Mouse (Mus musculus) liver, embryonic 16.5 days (tissue): ENCODE data around the gene Aff1. TPM values are rescaled to one million over a fixed set of nuclear protein-coding genes. Genes with fewer than 3 reads are reported as not detected.

Source experiments
- ATAC-seq: fragments of 200-750 bp; cut with Nextera tagmentation; 2 replicates; pipeline ENCODE4 v1.8.0; 2017; ENCODE audit warnings: low read depth, mild to moderate bottlenecking, moderate number of reproducible peaks, moderate library complexity
- H3K27ac ChIP-seq: fragments of 300-500 bp; sonication (generic); 2 replicates; pipeline ENCODE4 v1.5.1; 2014; ENCODE audit warnings: mild to moderate bottlenecking, low read length
- H3K27me3 ChIP-seq: fragments of 300-500 bp; sonication (generic); 2 replicates; pipeline ENCODE4 v1.6.1; 2014; ENCODE audit warnings: low read depth, low read length, mixed read lengths; ENCODE audit not compliant: control insufficient read depth, insufficient read depth
- H3K36me3 ChIP-seq: fragments of 300-500 bp; sonication (generic); 2 replicates; pipeline ENCODE4 v1.6.1; 2014; ENCODE audit warnings: mild to moderate bottlenecking; ENCODE audit not compliant: control insufficient read depth, insufficient read depth
- H3K4me1 ChIP-seq: fragments of 300-500 bp; sonication (generic); 2 replicates; pipeline ENCODE4 v1.6.1; 2014; ENCODE audit warnings: low read depth, low read length, mixed read lengths; ENCODE audit not compliant: control insufficient read depth
- H3K4me2 ChIP-seq: fragments of 300-500 bp; sonication (generic); 2 replicates; pipeline ENCODE4 v1.6.1; 2014; ENCODE audit warnings: low read depth, low read length, mixed read lengths
- H3K4me3 ChIP-seq: fragments of 300-500 bp; sonication (generic); 2 replicates; pipeline ENCODE4 v1.5.1; 2014; ENCODE audit warnings: low read depth, mild to moderate bottlenecking, low read length
- H3K9ac ChIP-seq: fragments of 300-500 bp; sonication (generic); 2 replicates; pipeline ENCODE4 v1.6.1; 2014; ENCODE audit warnings: low read depth, low read length
- H3K9me3 ChIP-seq: fragments of 300-500 bp; sonication (generic); replicated peaks from 2 replicates; pipeline ENCODE4 v1.6.1; 2016; ENCODE audit warnings: low read length; ENCODE audit not compliant: control insufficient read depth
- WGBS: fragments of 180-500 bp; shearing (Covaris S2); extraction: QIAGEN DNeasy Blood & Tissue Kit; methylation state at CpG from one replicate; pipeline ENCODE4 v1.1.7; 2014; ENCODE audit not compliant: insufficient replicate concordance; 5-methylcytosine and 5-hydroxymethylcytosine counted together
- polyA plus RNA-seq: library from polyadenylated mRNA; unstranded; fragments of >200 nt; fragmentation: Nextera tagmentation; extraction: Ambion mirVana; gene quantifications from 2 replicates; pipeline ENCODE4 v1.2.1, GENCODE M21; 2015

The Aff1 gene
- polyA plus RNA-seq, 1 experiment from 2014 or later = 17.7 TPM

GRCm38 (mm10) chr5:103783086-103783668 is 91.0 kb downstream of the Aff1 start:
- no peak overlapping the region for H3K27ac ChIP-seq
- WGBS = 84% methylated on average over 11 of the region's 11 CpGs
- H3K27me3 ChIP-seq = no peaks in the 10 kb centered on the region
- no peaks in the 10 kb centered on the region for H3K9me3 ChIP-seq
- no peak overlapping the region for H3K4me2 ChIP-seq
- ATAC-seq = no peak
- no peak overlapping the region for H3K4me3 ChIP-seq
- H3K9ac ChIP-seq = no peak overlapping the region
- H3K4me1 ChIP-seq = peaks cover 39% of the 10 kb centered on the region
- H3K36me3 ChIP-seq = peaks cover 49% of the 10 kb centered on the region

GRCm38 (mm10) chr5:103786096-103786495 is 93.9 kb downstream of the Aff1 start:
- H3K36me3 ChIP-seq = peaks cover 54% of the 10 kb centered on the region
- H3K4me2 ChIP-seq = no peak overlapping the region
- H3K9me3 ChIP-seq = no peaks in the 10 kb centered on the region
- no peak overlapping the region for H3K27ac ChIP-seq
- ATAC-seq = no peak
- H3K9ac ChIP-seq = no peak overlapping the region
- no peaks in the 10 kb centered on the region for H3K27me3 ChIP-seq
- WGBS = 78% methylated on average over 10 of the region's 10 CpGs
- H3K4me1 ChIP-seq = peaks cover 14% of the 10 kb centered on the region
- H3K4me3 ChIP-seq = no peak overlapping the region

GRCm38 (mm10) chr5:103788476-103788875 is 96.3 kb downstream of the Aff1 start:
- Histone ChIP-seq H3K36me3 (peaks cover 59% of the 10 kb centered on the region), H3K4me2 (no peak overlapping the region), H3K4me1 (peaks cover 3% of the 10 kb centered on the region), H3K27ac (no peak overlapping the region), H3K9ac (no peak overlapping the region), H3K4me3 (no peak overlapping the region), H3K9me3 (no peaks in the 10 kb centered on the region), H3K27me3 (no peaks in the 10 kb centered on the region)
- 60% methylated on average over 6 of the region's 6 CpGs for WGBS
- peak; percentile 54 for ATAC-seq

- Histone ChIP-seq H3K4me2 (no peak overlapping the region), H3K9me3 (no peaks in the 10 kb centered on the region), H3K9ac (no peak overlapping the region), H3K36me3 (peaks cover 59% of the 10 kb centered on the region), H3K4me1 (peaks cover 3% of the 10 kb centered on the region), H3K27me3 (no peaks in the 10 kb centered on the region), H3K27ac (no peak overlapping the region), H3K4me3 (no peak overlapping the region)
- WGBS = 65% methylated on average over 2 of the region's 2 CpGs
- peak; percentile 56; the same call in 1 of the 2 replicates for ATAC-seq
These were observed 96.8 kb downstream of the Aff1 start for GRCm38 (mm10) chr5:103788976-103789375.

- H3K4me1 ChIP-seq = peaks cover 3% of the 10 kb centered on the region
- no peak for ATAC-seq
- peaks cover 55% of the 10 kb centered on the region for H3K36me3 ChIP-seq
- H3K4me3 ChIP-seq = no peak overlapping the region
- no peak overlapping the region for H3K9ac ChIP-seq
- WGBS = 93% methylated on average over 9 of the region's 9 CpGs
- H3K27ac ChIP-seq = no peak overlapping the region
- H3K9me3 ChIP-seq = no peaks in the 10 kb centered on the region
- no peaks in the 10 kb centered on the region for H3K27me3 ChIP-seq
- H3K4me2 ChIP-seq = no peak overlapping the region
These were observed 97.5 kb downstream of the Aff1 start for GRCm38 (mm10) chr5:103789619-103790116.

- Histone ChIP-seq H3K36me3 (peaks cover 38% of the 10 kb centered on the region), H3K27ac (no peak overlapping the region), H3K9ac (no peak overlapping the region), H3K4me3 (no peak overlapping the region), H3K27me3 (no peaks in the 10 kb centered on the region), H3K9me3 (no peaks in the 10 kb centered on the region), H3K4me2 (no peak overlapping the region), H3K4me1 (peaks cover 3% of the 10 kb centered on the region)
- ATAC-seq = no peak
- 87% methylated on average over 7 of the region's 7 CpGs for WGBS
These were observed 99.6 kb downstream of the Aff1 start for GRCm38 (mm10) chr5:103791741-103792140.

- 89% methylated on average over 5 of the region's 5 CpGs for WGBS
- no peak overlapping the region for H3K9ac ChIP-seq
These were observed 102.9 kb downstream of the Aff1 start for GRCm38 (mm10) chr5:103795121-103795520.

GRCm38 (mm10) chr5:103796035-103796434 is 103.9 kb downstream of the Aff1 start:
- Histone ChIP-seq H3K4me2 (no peak overlapping the region), H3K36me3 (peaks cover 28% of the 10 kb centered on the region), H3K27ac (no peak overlapping the region), H3K27me3 (no peaks in the 10 kb centered on the region), H3K4me3 (no peak overlapping the region), H3K9ac (no peak overlapping the region), H3K9me3 (no peaks in the 10 kb centered on the region), H3K4me1 (peaks cover 9% of the 10 kb centered on the region)
- WGBS = 62% methylated on average over 3 of the region's 3 CpGs
- ATAC-seq = no peak

More at GRCm38 (mm10) chr5:103795121-103795520, 102.9 kb downstream of the Aff1 start:
- H3K4me3 ChIP-seq = no peak overlapping the region
- H3K4me1 ChIP-seq = peaks cover 9% of the 10 kb centered on the region
- H3K27ac ChIP-seq = no peak overlapping the region
- ATAC-seq = no peak
- H3K27me3 ChIP-seq = no peaks in the 10 kb centered on the region
- no peaks in the 10 kb centered on the region for H3K9me3 ChIP-seq
- no peak overlapping the region for H3K4me2 ChIP-seq
- peaks cover 23% of the 10 kb centered on the region for H3K36me3 ChIP-seq

- no peak overlapping the region for H3K4me3 ChIP-seq
- H3K27me3 ChIP-seq = no peaks in the 10 kb centered on the region
- peaks cover 9% of the 10 kb centered on the region for H3K4me1 ChIP-seq
- 84% methylated on average over 10 of the region's 10 CpGs for whole genome bisulfite sequencing
- H3K4me2 ChIP-seq = no peak overlapping the region
- no peak for ATAC-seq
- H3K36me3 ChIP-seq = peaks cover 16% of the 10 kb centered on the region
- no peaks in the 10 kb centered on the region for H3K9me3 ChIP-seq
- H3K27ac ChIP-seq = no peak overlapping the region
- no peak overlapping the region for H3K9ac ChIP-seq
These were observed 105.6 kb downstream of the Aff1 start for GRCm38 (mm10) chr5:103797774-103798173.
